Mouse (Mus musculus): ENCODE measurements around the gene Slc25a25. TPM values are rescaled to one million over a fixed set of nuclear protein-coding genes. Genes with fewer than 3 reads are reported as not detected.
A peak's percentile ranks its signal among the peaks of the same experiment; 100 is the strongest.

The Slc25a25 gene
- polyA plus RNA-seq, 1 experiment from 2014 or later: 9.7 TPM

DNA sequence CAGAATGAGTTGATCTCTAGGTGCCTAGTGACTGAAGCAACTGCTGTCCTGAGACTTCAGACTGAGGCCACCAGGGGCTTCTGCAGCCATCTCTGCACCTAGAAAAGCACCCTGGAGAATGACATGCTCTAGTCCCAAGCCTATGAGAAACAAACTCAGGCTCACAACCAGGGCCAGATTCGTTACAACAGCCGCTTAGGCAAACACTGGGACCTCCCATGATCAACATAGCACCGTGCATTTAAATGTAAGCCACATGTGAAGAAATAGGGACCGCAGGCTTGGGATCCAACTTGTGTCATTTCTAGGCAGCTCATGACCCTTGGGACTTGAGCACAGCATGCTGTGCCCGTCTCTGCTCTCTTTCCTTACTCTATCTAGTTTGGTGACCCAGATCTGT, 23.5 kb downstream of the Slc25a25 start:
- Histone ChIP-seq H3K9me3 (replicated peaks; ENCODE audit: control insufficient read depth, low read length) (no peaks in the 10 kb centered on the region), H3K36me3 (ENCODE audit: control insufficient read depth, insufficient read depth) (no peaks in the 10 kb centered on the region), H3K27me3 (ENCODE audit: control insufficient read depth, insufficient read depth, low read depth, low read length) (no peaks in the 10 kb centered on the region), H3K4me3 (ENCODE audit: low read depth, low read length) (no peak overlapping the region), H3K27ac (ENCODE audit: low read length) (0 out of 2 replicates have a peak overlapping the region, but pooled peaks have one; percentile 8), H3K9ac (ENCODE audit: low read depth, low read length) (no peak overlapping the region), H3K4me1 (ENCODE audit: control insufficient read depth, low read depth, low read length) (peaks cover 48% of the 10 kb centered on the region), H3K4me2 (ENCODE audit: low read depth, low read length) (no peak overlapping the region)
- WGBS (ENCODE audit: insufficient replicate concordance): 58% methylated on average over 5 of the region's 5 CpGs
- no peak for ATAC-seq (ENCODE audit: low read depth)

DNA sequence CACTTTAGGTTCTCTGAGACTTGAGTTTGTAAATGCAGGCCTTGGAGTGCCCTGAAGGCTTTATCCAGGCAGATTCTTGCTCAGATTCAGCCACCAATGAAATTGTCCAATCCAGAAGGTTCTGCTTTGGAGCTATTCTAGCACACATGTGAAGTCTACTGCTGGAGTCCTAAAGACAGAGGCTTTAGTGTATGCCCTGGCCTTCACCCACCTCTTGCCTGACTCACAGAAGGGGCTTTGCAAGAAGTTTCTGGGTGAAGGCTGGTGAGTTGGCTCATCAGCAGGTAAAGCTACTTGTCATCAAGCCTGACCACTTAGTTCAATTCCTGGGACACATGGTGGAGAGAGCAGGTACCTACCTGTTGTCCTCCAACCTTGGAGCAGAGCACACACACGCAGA, 25.1 kb downstream of the Slc25a25 start:
- Histone ChIP-seq H3K27ac (ENCODE audit: low read length) (no peak overlapping the region), H3K4me2 (ENCODE audit: low read depth, low read length) (no peak overlapping the region), H3K9ac (ENCODE audit: low read depth, low read length) (no peak overlapping the region), H3K9me3 (replicated peaks; ENCODE audit: control insufficient read depth, low read length) (no peaks in the 10 kb centered on the region), H3K4me1 (ENCODE audit: control insufficient read depth, low read depth, low read length) (peaks cover 57% of the 10 kb centered on the region), H3K36me3 (ENCODE audit: control insufficient read depth, insufficient read depth) (no peaks in the 10 kb centered on the region), H3K27me3 (ENCODE audit: control insufficient read depth, insufficient read depth, low read depth, low read length) (no peaks in the 10 kb centered on the region), H3K4me3 (ENCODE audit: low read depth, low read length) (no peak overlapping the region)
- 76% methylated on average over 1 of the region's 1 CpGs for WGBS (ENCODE audit: insufficient replicate concordance)
- ATAC-seq (ENCODE audit: low read depth): no peak

DNA sequence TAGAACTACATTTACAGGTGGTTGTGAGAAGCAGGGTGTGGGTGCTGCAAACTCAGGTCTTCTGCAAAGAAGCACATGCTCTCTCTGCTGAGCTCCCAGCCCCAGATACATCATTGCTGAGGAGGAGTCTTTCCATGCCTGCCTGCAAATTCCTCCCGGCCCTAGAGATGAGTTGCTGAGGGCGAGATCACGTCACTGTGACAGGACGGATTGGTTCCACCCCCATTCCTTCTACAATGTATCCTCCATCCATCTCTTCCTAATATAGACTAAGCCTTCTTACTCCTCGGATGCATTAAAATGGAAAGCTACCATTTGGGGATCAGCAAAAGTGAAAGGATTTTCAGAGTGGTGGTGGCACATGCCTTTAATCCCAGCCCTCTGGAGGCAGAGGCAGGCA, 25.7 kb downstream of the Slc25a25 start:
- H3K4me2 ChIP-seq (ENCODE audit: low read depth, low read length): no peak overlapping the region
- no peaks in the 10 kb centered on the region for H3K9me3 ChIP-seq (replicated peaks; ENCODE audit: control insufficient read depth, low read length)
- no peaks in the 10 kb centered on the region for H3K36me3 ChIP-seq (ENCODE audit: control insufficient read depth, insufficient read depth)
- ATAC-seq (ENCODE audit: low read depth): no peak
- no peak overlapping the region for H3K9ac ChIP-seq (ENCODE audit: low read depth, low read length)
- H3K4me3 ChIP-seq (ENCODE audit: low read depth, low read length): no peak overlapping the region
- no peak overlapping the region for H3K27ac ChIP-seq (ENCODE audit: low read length)
- 77% methylated on average over 5 of the region's 5 CpGs for WGBS (ENCODE audit: insufficient replicate concordance)
- H3K4me1 ChIP-seq (ENCODE audit: control insufficient read depth, low read depth, low read length): peaks cover 57% of the 10 kb centered on the region
- no peaks in the 10 kb centered on the region for H3K27me3 ChIP-seq (ENCODE audit: control insufficient read depth, insufficient read depth, low read depth, low read length)

DNA sequence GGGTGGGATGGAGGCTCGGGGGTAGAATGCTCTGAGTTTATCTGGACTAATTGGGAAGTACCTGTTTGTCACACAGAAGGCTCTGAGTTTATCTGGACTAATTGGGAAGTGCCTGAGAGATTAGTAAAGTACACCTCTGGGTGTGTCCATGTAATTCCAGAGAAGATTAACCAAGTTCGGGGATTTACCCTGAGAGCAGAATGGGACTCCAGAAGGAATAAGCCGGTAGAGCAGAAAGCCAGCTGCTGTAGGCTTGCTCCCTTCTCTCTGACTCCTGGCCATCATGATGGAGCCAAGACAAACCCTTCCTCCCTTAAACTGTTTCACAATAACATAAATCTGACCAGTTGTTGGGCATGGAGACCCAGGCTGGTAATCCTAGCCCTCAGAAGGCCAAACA, 26.4 kb downstream of the Slc25a25 start:
- H3K9ac ChIP-seq (ENCODE audit: low read depth, low read length): no peak overlapping the region
- 44% methylated on average over 3 of the region's 3 CpGs for WGBS (ENCODE audit: insufficient replicate concordance)
- H3K4me2 ChIP-seq (ENCODE audit: low read depth, low read length): no peak overlapping the region
- H3K27me3 ChIP-seq (ENCODE audit: control insufficient read depth, insufficient read depth, low read depth, low read length): no peaks in the 10 kb centered on the region
- peaks cover 57% of the 10 kb centered on the region for H3K4me1 ChIP-seq (ENCODE audit: control insufficient read depth, low read depth, low read length)
- peaks cover 3% of the 10 kb centered on the region for H3K36me3 ChIP-seq (ENCODE audit: control insufficient read depth, insufficient read depth)
- H3K4me3 ChIP-seq (ENCODE audit: low read depth, low read length): no peak overlapping the region
- H3K9me3 ChIP-seq (replicated peaks; ENCODE audit: control insufficient read depth, low read length): no peaks in the 10 kb centered on the region
- ATAC-seq (ENCODE audit: low read depth): no peak
- H3K27ac ChIP-seq (ENCODE audit: low read length): peak overlapping the region; percentile 87

DNA sequence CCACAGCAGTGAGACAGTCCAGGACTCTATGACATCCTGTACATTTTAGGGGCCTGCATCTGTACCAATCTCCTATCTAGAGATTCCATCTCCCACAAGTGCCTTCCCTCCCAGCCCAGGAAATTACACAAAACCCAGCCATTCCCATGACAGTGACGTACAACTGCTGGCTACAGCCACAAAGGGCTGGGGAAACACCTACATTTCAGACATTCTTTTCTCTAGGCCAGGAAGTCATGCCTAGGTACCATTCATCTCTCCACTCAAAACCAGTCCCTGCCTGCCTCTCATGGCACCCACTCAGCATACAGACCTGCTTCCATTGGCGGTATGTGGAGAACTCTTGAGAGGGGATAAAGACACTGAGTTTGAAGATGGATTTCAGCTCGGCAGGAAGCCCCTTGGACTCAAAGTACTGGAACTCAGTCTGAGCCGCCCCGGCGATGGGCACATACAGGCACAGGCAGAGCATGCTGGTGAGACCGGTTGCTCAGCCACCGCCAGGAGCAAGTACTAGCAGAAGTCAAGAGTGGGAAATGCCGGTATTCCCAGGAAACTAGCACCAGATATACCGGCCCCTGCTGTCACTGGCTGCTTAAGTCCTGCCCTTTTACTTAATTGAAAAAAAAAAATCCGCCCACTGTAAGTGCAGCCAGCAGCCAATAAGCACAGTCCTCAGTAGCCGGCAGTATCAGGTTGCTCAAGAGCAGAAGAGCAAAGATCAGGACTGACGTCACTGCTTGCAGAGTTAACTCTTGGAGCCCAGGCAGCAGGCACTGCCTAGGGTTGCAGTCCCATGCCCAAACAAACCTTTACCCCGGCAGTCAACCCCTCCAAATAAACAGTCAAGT, 27.5 kb downstream of the Slc25a25 start:
- WGBS (ENCODE audit: insufficient replicate concordance): 12% methylated on average over 14 of the region's 14 CpGs
- Histone ChIP-seq H3K27ac (ENCODE audit: low read length) (peak overlapping the region; percentile 87), H3K27me3 (ENCODE audit: control insufficient read depth, insufficient read depth, low read depth, low read length) (no peaks in the 10 kb centered on the region), H3K4me3 (ENCODE audit: low read depth, low read length) (peak overlapping the region; percentile 46), H3K4me1 (ENCODE audit: control insufficient read depth, low read depth, low read length) (peaks cover 50% of the 10 kb centered on the region), H3K4me2 (ENCODE audit: low read depth, low read length) (peak overlapping the region; percentile 49), H3K9me3 (replicated peaks; ENCODE audit: control insufficient read depth, low read length) (no peaks in the 10 kb centered on the region), H3K9ac (ENCODE audit: low read depth, low read length) (peak overlapping the region; percentile 1), H3K36me3 (ENCODE audit: control insufficient read depth, insufficient read depth) (peaks cover 3% of the 10 kb centered on the region)
- ATAC-seq (ENCODE audit: low read depth): peak; percentile 82

DNA sequence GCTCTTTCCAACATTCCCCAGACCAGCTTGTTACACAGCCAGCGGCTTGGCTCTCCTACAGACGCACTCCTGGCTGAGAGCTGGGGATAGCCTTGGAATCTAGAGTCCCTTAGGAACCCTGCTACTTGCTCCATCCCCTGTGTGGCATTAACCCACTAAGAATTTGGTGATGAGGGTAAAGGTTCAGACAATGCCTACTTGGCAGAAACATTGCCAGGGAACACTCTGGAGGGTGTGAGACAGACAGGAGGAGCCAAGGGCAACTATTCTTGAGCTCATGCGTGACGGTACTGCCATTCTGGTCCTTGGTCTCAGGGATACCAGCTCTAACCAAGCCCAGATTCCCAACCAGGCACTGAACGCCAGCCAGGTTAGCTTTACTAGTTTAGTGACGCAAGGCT, 29.4 kb downstream of the Slc25a25 start:
- no peaks in the 10 kb centered on the region for H3K27me3 ChIP-seq (ENCODE audit: control insufficient read depth, insufficient read depth, low read depth, low read length)
- 0 out of 2 replicates have a peak overlapping the region, but pooled peaks have one; percentile 12 for H3K4me2 ChIP-seq (ENCODE audit: low read depth, low read length)
- no peak for ATAC-seq (ENCODE audit: low read depth)
- no peaks in the 10 kb centered on the region for H3K9me3 ChIP-seq (replicated peaks; ENCODE audit: control insufficient read depth, low read length)
- no peak overlapping the region for H3K9ac ChIP-seq (ENCODE audit: low read depth, low read length)
- peaks cover 9% of the 10 kb centered on the region for H3K36me3 ChIP-seq (ENCODE audit: control insufficient read depth, insufficient read depth)
- 78% methylated on average over 6 of the region's 6 CpGs for WGBS (ENCODE audit: insufficient replicate concordance)
- no peak overlapping the region for H3K4me3 ChIP-seq (ENCODE audit: low read depth, low read length)
- no peak overlapping the region for H3K27ac ChIP-seq (ENCODE audit: low read length)
- H3K4me1 ChIP-seq (ENCODE audit: control insufficient read depth, low read depth, low read length): peaks cover 36% of the 10 kb centered on the region

DNA sequence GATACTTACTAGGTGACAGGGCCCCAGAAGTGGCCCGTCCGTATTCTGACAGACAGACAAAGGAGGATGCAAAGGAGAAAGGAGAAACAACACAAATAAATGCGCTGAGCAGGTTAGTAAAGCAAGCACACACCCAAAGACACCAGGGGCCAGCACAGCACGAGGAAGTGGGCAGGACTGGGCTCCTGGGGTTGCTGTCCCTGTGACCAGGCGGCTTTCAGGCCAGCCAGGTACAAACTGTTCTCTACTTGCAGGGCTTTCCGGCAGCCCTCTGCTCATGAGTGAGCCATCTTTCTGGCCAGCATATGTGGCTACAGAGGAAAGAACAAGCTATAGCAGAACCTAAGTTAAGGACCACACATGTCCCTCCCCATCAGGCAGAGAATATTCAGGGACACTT, 30.6 kb downstream of the Slc25a25 start:
- no peaks in the 10 kb centered on the region for H3K27me3 ChIP-seq (ENCODE audit: control insufficient read depth, insufficient read depth, low read depth, low read length)
- no peak overlapping the region for H3K4me2 ChIP-seq (ENCODE audit: low read depth, low read length)
- no peaks in the 10 kb centered on the region for H3K9me3 ChIP-seq (replicated peaks; ENCODE audit: control insufficient read depth, low read length)
- H3K36me3 ChIP-seq (ENCODE audit: control insufficient read depth, insufficient read depth): peaks cover 20% of the 10 kb centered on the region
- no peak overlapping the region for H3K9ac ChIP-seq (ENCODE audit: low read depth, low read length)
- no peak overlapping the region for H3K4me3 ChIP-seq (ENCODE audit: low read depth, low read length)
- H3K4me1 ChIP-seq (ENCODE audit: control insufficient read depth, low read depth, low read length): peaks cover 36% of the 10 kb centered on the region
- H3K27ac ChIP-seq (ENCODE audit: low read length): no peak overlapping the region
- ATAC-seq (ENCODE audit: low read depth): no peak
- 68% methylated on average over 6 of the region's 6 CpGs for WGBS (ENCODE audit: insufficient replicate concordance)

DNA sequence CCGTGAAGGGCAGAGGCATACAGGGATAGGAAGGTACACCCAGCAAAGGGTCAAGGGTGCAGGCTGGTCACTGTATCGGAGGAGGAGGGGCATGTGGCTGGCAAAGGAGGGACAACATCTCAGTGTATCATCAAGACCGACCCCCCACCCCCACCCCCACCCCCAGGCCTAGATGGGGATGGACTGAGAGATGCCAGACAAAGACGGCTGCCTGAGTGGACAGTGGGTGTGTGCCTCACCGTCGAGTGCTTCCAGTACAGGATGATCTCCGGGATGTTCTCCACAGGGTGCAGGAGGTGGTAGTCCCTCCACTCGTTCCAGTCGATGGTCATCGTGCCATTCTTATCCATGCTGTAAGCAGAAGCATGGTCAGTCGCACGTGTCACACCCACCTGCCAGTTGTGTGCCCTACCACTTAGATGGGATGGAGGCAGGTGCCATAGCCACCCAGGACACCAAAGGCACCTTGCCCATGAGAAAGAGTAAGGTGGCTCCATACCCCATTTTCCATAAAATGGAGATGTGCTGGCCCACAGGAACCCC, 31.1 kb downstream of the Slc25a25 start:
- ATAC-seq (ENCODE audit: low read depth): no peak
- 80% methylated on average over 12 of the region's 12 CpGs for WGBS (ENCODE audit: insufficient replicate concordance)
- no peak overlapping the region for H3K4me2 ChIP-seq (ENCODE audit: low read depth, low read length)
- H3K36me3 ChIP-seq (ENCODE audit: control insufficient read depth, insufficient read depth): peaks cover 24% of the 10 kb centered on the region
- H3K27ac ChIP-seq (ENCODE audit: low read length): peak overlapping the region; percentile 25
- H3K4me1 ChIP-seq (ENCODE audit: control insufficient read depth, low read depth, low read length): peaks cover 34% of the 10 kb centered on the region
- H3K9me3 ChIP-seq (replicated peaks; ENCODE audit: control insufficient read depth, low read length): no peaks in the 10 kb centered on the region
- H3K27me3 ChIP-seq (ENCODE audit: control insufficient read depth, insufficient read depth, low read depth, low read length): no peaks in the 10 kb centered on the region
- H3K4me3 ChIP-seq (ENCODE audit: low read depth, low read length): no peak overlapping the region
- H3K9ac ChIP-seq (ENCODE audit: low read depth, low read length): no peak overlapping the region

DNA sequence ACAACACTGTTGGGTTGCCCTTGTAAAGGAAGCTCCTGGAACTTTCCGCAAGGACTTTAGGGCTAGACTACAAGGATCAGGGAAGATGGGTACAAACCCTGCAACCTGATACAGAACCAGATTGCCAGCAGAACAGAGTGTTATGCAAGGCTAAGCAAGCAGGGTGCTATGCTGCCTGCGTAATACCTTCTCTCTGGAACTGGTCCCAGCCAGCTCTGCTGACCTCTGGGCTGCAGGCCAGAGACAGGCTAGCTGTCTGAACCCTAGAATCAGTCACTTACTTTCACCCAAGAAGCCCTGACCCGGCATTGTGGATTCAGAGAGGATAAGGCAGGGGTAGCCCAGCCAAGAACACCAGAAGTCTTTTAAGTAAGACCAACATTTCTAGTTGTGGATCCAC, 31.9 kb downstream of the Slc25a25 start:
- Histone ChIP-seq H3K4me1 (ENCODE audit: control insufficient read depth, low read depth, low read length) (peaks cover 26% of the 10 kb centered on the region), H3K9ac (ENCODE audit: low read depth, low read length) (no peak overlapping the region), H3K4me3 (ENCODE audit: low read depth, low read length) (no peak overlapping the region), H3K27ac (ENCODE audit: low read length) (peak overlapping the region; percentile 73), H3K36me3 (ENCODE audit: control insufficient read depth, insufficient read depth) (peaks cover 26% of the 10 kb centered on the region), H3K27me3 (ENCODE audit: control insufficient read depth, insufficient read depth, low read depth, low read length) (no peaks in the 10 kb centered on the region), H3K9me3 (replicated peaks; ENCODE audit: control insufficient read depth, low read length) (no peaks in the 10 kb centered on the region), H3K4me2 (ENCODE audit: low read depth, low read length) (no peak overlapping the region)
- 56% methylated on average over 3 of the region's 3 CpGs for WGBS (ENCODE audit: insufficient replicate concordance)
- peak; percentile 57 for ATAC-seq (ENCODE audit: low read depth)

Data from liver, embryonic 16.5 days (tissue).